Mouse (Mus musculus) heart, embryonic 10.5 days (tissue): ENCODE data around the gene Klf5. TPM values are rescaled to one million over a fixed set of nuclear protein-coding genes. Genes with fewer than 3 reads are reported as not detected.

Source experiments
- DNase-seq: peaks from one replicate; pipeline ENCODE4 v3.0.0-alpha.2; 2017; ENCODE audit warnings: low spot score
- H3K27ac ChIP-seq: fragments of 300-500 bp; sonication (generic); 2 replicates; pipeline ENCODE4 v1.5.1; 2016; ENCODE audit warnings: mild to moderate bottlenecking
- H3K27me3 ChIP-seq: fragments of 300-500 bp; sonication (generic); 2 replicates; pipeline ENCODE4 v1.6.1; 2016; ENCODE audit warnings: mild to moderate bottlenecking; ENCODE audit not compliant: poor library complexity, insufficient read depth, severe bottlenecking
- H3K36me3 ChIP-seq: fragments of 300-500 bp; sonication (generic); 2 replicates; pipeline ENCODE4 v1.6.1; 2016; ENCODE audit warnings: mild to moderate bottlenecking, moderate library complexity
- H3K4me1 ChIP-seq: fragments of 300-500 bp; sonication (generic); 2 replicates; pipeline ENCODE4 v1.6.1; 2016; ENCODE audit warnings: mild to moderate bottlenecking
- H3K4me3 ChIP-seq: fragments of 300-500 bp; sonication (generic); 2 replicates; pipeline ENCODE4 v1.5.1; 2016; ENCODE audit warnings: mild to moderate bottlenecking, moderate library complexity
- H3K9me3 ChIP-seq: fragments of 300-500 bp; sonication (generic); 2 replicates; pipeline ENCODE4 v1.6.1; 2016; ENCODE audit warnings: mild to moderate bottlenecking, moderate library complexity
- WGBS: fragments of 180-500 bp; shearing (Covaris S2); methylation state at CpG from one replicate; pipeline ENCODE4 v1.1.7; 2016; 5-methylcytosine and 5-hydroxymethylcytosine counted together
- polyA plus RNA-seq: library from polyadenylated mRNA; unstranded; fragments of >200 nt; fragmentation: Nextera tagmentation; extraction: Ambion mirVana; gene quantifications from 2 replicates; pipeline ENCODE4 v1.2.1, GENCODE M21; 2016

Gene Klf5
- polyA plus RNA-seq, 1 experiment from 2014 or later = 2.6 TPM

DNA sequence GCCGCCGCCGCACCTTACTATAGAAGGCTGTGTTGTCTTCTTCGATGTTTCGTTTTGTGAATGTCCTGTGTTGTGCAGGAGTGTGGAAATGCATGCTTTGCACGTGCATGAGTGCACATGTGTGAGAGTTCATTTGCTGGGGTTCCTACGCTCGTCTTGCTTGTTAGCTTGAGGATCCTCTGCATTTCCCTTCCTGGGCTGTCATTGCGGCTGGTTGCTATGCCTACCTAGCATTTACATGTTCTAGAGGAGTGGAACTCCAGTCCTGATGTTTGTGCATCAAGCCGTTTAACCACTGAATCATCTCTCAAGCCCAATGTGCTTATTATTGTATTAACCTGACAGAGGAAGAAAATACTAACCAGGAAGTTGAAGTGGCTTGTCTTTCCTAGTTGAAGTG is 24.9 kb downstream of the Klf5 start:
- H3K27me3 ChIP-seq = no peaks in the 10 kb centered on the region
- 91% methylated on average over 10 of the region's 10 CpGs for whole genome bisulfite sequencing
- no peaks in the 10 kb centered on the region for H3K36me3 ChIP-seq
- H3K4me3 ChIP-seq = no peak overlapping the region
- 0 out of 2 replicates have a peak, but pooled peaks cover 2% of the 10 kb centered on the region for H3K4me1 ChIP-seq
- H3K9me3 ChIP-seq = no peaks in the 10 kb centered on the region
- DNase-seq = no peak
- no peak overlapping the region for H3K27ac ChIP-seq

DNA sequence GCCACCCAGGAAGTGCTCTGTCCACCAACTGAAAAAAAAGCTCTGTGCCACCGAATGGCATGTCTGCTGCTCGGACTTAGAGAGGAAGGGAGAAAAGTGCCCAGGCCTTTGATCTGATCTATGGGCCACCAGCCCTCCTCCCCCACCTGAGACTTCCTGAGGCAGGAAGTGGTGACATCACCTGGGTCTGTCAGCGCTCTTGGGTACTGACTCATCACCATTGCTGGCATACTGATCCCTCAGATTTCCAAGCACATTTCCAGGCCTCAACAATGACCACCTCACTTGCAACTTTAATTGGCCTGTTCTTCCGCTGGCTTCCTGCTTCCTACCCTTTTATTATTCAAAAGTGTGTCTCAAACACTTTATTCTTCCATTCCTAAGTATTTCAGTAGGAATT is 26.0 kb downstream of the Klf5 start:
- 60% methylated on average over 4 of the region's 4 CpGs for WGBS
- DNase-seq = no peak
- H3K4me3 ChIP-seq = no peak overlapping the region

DNA sequence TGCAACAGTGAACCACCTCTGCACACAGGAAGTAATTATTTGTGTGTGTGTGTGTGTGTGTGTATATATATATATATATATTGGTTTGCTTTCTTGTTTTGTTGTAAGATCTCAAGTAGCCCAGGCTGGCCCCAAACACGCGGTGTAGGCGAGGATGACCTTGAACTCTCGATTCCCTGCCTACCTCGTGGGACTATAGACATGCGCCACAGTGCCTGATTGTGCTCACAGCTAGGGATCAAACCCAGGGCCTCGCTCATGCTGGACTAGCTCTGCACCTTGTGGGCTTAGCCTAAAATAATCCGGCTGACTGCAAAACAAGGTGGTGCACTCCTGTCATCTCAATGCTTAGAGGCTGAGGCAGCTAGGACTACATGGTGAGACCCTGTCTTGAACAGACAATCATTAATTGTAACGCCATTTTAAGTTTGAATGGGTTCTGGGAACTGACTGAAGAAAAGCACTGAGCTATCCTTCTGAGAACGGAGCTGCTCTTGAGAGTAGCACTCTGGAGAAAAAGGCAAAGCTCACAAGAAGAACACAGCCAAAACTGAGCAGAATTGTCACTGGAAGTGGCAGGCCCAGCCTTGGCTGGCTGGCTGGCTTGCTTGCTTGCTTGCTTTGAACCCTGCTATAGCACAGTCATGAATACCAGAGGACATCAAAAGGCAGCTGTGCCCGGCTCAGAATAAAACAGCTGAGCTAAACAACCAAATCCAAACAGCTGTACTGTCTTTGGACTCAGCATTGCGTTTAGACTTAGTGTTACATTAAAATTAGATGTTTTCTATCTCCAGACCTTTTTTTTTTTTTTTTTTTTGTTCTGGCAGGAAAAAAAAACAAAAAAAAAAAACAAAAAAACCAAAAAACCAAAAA is 27.3 kb downstream of the Klf5 start:
- DNase-seq = no peak
- 86% methylated on average over 12 of the region's 12 CpGs for WGBS

More for the DNA sequence above, 26.0 kb downstream of the Klf5 start:
- no peaks in the 10 kb centered on the region for H3K9me3 ChIP-seq
- no peak overlapping the region for H3K27ac ChIP-seq
- H3K27me3 ChIP-seq = no peaks in the 10 kb centered on the region
- no peaks in the 10 kb centered on the region for H3K36me3 ChIP-seq
- H3K4me1 ChIP-seq = 0 out of 2 replicates have a peak, but pooled peaks cover 2% of the 10 kb centered on the region

DNA sequence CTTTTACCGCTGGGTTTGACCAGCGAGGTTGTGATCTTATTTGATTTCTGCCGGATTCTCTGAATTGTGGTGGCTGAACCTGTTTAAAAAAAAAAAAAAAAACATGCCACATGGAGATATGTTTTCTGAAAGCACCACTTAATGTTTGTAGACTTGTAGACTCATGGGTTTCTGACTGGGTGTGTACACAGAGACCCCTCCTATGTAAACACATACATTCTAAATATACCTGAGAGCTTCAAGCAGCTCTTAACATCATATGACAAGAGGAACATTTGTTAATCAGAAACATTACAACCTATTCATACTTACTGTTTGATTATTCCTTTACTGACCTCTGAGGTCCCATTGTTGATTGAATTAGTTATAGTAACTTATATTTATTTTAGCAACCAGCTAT is 38.1 kb downstream of the Klf5 start:
- Histone ChIP-seq H3K4me1 (0 out of 2 replicates have a peak, but pooled peaks cover 4% of the 10 kb centered on the region), H3K4me3 (no peak overlapping the region), H3K27me3 (no peaks in the 10 kb centered on the region), H3K27ac (no peak overlapping the region), H3K36me3 (no peaks in the 10 kb centered on the region), H3K9me3 (no peaks in the 10 kb centered on the region)
- DNase-seq = no peak
- WGBS = 79% methylated on average over 3 of the region's 3 CpGs

More for the DNA sequence above, 27.3 kb downstream of the Klf5 start:
- Histone ChIP-seq H3K27ac (no peak overlapping the region), H3K9me3 (no peaks in the 10 kb centered on the region), H3K4me1 (0 out of 2 replicates have a peak, but pooled peaks cover 2% of the 10 kb centered on the region), H3K4me3 (no peak overlapping the region), H3K27me3 (no peaks in the 10 kb centered on the region), H3K36me3 (no peaks in the 10 kb centered on the region)

DNA sequence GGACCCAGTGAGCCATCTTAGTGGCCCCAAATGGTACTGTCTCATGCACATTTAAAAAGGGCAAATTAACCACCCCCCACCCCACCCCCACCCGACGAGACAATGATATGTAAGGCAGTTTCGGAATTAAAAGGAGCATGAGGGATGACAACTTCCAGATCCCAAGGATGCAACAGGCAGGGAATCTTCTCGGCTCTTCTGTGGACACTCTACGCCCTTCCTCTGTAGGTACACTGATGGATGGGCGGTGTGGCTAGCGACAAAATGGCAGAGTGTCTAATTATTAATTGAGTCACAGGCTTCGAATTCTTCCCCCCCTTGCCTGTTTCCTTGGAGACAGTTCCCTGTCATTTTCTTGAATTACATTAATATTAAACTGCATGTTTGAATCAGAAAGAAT is 40.5 kb downstream of the Klf5 start:
- Histone ChIP-seq H3K9me3 (no peaks in the 10 kb centered on the region), H3K27me3 (no peaks in the 10 kb centered on the region), H3K27ac (no peak overlapping the region), H3K4me1 (0 out of 2 replicates have a peak, but pooled peaks cover 4% of the 10 kb centered on the region), H3K4me3 (no peak overlapping the region), H3K36me3 (no peaks in the 10 kb centered on the region)
- no peak for DNase-seq
- 64% methylated on average over 8 of the region's 8 CpGs for WGBS

DNA sequence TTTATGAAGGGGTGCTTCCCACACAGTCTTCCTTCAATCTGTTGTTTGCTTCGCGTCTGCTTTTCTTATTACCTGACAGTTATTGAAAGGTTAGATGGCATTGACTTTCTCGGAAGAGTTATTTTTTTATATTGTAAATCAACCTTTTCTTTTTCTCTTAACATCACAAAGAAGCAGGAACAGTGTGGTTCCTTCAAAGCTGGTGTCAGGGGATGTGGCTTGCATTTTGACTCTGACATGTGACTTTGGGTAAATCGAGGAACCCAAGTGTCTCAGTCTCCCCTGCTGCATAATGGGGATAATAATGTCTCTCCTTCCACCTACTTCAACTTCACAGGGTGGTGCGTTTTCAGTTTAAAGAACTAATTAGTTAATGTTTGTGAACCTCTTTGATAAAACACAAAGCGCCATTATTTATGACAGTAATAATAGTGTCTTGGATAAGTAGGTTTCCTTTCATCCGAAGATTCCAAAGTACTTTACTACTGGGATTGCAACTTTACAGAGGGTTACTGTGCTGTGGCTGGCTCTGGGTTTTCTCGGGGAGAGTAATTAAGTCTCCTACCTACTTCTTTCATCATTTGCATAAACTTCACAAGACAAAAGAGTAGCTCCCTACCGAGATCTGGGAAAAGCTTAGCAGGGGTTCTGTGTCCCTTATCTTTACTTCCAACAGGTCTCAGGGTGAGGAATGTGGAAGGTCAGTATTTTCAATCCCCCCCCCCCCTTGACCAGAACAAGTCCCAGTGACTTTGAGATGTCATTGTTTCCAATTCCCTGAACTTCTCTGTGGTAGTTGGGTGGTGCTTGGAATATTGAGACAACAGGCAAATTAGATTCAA is 41.4 kb downstream of the Klf5 start:
- H3K27ac ChIP-seq = no peak overlapping the region
- WGBS = 16% methylated on average over 9 of the region's 9 CpGs
- H3K4me3 ChIP-seq = no peak overlapping the region
- no peaks in the 10 kb centered on the region for H3K27me3 ChIP-seq
- H3K4me1 ChIP-seq = 0 out of 2 replicates have a peak, but pooled peaks cover 4% of the 10 kb centered on the region
- no peaks in the 10 kb centered on the region for H3K36me3 ChIP-seq
- no peaks in the 10 kb centered on the region for H3K9me3 ChIP-seq
- DNase-seq = no peak

DNA sequence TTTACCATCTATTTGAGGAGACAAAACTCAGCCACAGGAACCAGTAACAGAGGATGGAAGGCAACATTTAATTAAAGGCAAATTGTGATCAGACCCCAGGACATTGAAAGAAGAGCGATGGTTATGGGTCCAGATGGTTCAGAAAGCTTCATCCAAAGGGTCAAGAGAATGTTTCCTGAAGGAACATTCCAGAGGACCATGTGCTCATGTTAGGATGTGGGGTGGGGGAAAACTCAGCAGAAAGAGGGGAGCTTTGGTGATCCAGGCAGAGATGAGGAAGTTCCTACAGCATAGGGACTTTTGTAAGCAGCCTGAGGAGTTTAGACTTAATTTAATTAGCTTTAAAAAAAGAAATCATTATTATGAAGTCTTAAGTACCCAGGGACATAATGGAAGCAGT is 42.2 kb downstream of the Klf5 start:
- 90% methylated on average over 1 of the region's 1 CpGs for WGBS
- Histone ChIP-seq H3K4me1 (0 out of 2 replicates have a peak, but pooled peaks cover 4% of the 10 kb centered on the region), H3K27me3 (no peaks in the 10 kb centered on the region), H3K9me3 (no peaks in the 10 kb centered on the region), H3K36me3 (no peaks in the 10 kb centered on the region), H3K27ac (no peak overlapping the region), H3K4me3 (no peak overlapping the region)
- DNase-seq = no peak

DNA sequence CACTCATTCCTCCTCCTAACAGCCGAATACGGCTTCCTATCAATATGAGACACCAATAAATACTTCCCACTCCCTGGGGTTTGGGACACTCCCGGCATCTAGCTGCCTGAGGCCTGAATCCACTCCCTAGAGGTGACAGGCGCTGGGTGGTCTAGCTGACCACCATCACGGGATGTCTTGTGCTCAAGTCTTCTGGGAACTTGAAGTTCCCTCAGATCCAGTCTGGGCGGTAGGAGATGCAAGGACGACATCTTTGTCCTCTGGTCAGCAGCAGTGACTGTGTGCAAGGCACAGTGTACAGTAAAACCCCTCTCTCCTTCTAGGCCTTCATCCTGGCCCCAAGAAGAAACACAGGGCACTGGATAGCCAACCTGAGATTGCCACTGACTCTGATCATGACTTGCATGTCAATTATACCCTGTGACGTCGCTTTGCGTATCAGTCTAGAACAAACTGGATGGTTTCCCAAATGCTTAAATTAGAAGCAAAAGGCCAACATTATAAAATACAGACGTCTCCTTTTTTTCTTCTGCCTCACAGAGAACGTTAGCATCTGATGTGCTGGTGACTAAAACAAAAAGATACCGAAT is 49.8 kb downstream of the Klf5 start:
- no peaks in the 10 kb centered on the region for H3K9me3 ChIP-seq
- H3K36me3 ChIP-seq = no peaks in the 10 kb centered on the region
- no peaks in the 10 kb centered on the region for H3K27me3 ChIP-seq
- no peak for DNase-seq
- WGBS = 74% methylated on average over 13 of the region's 13 CpGs
- H3K27ac ChIP-seq = no peak overlapping the region
- no peak overlapping the region for H3K4me3 ChIP-seq
- H3K4me1 ChIP-seq = no peaks in the 10 kb centered on the region

DNA sequence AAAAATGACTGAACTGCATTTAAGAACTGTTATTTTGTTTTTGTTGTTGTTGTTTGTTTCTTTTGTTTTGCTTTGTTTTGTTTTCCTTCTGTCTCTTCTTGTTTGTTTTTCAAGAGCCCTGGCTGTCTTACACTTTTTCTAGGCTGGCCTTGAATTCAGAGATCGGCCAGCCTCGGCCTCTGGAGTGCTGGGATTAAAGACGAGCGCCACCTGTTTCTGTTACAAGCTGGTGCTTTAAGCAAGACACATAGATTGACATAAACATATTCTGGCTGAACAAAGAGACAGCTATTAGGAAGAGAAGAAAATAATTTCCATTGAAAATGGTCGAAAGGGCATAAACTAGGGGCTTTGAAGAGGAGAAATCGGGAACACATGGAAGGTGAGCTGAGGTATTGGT is 51.1 kb downstream of the Klf5 start:
- WGBS = 77% methylated on average over 6 of the region's 6 CpGs
- Histone ChIP-seq H3K4me1 (no peaks in the 10 kb centered on the region), H3K9me3 (no peaks in the 10 kb centered on the region), H3K27ac (no peak overlapping the region), H3K36me3 (no peaks in the 10 kb centered on the region), H3K27me3 (no peaks in the 10 kb centered on the region), H3K4me3 (no peak overlapping the region)
- DNase-seq = no peak

DNA sequence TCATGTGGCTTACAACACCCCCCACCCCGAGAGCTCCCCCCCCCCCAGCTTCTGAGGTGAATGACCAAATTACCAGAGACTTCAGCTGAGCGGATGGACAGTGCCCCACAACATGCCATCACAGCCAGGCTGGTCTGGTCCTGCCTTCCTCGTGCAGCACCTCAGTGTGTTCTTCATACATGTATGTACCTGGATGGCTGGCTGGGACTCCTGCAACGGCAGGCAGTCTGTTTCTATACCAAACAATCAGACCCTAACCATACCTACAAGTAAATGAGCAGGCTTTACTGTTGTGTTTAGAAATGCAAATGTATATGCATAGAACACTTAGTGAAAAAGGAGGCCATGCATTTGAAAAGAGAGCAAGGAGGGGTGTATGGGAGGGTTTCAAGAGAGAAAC is 54.5 kb downstream of the Klf5 start:
- no peak overlapping the region for H3K4me3 ChIP-seq
- H3K27ac ChIP-seq = no peak overlapping the region
- H3K27me3 ChIP-seq = no peaks in the 10 kb centered on the region
- DNase-seq = no peak
- H3K9me3 ChIP-seq = no peaks in the 10 kb centered on the region
- 59% methylated on average over 4 of the region's 4 CpGs for WGBS
- H3K36me3 ChIP-seq = no peaks in the 10 kb centered on the region
- H3K4me1 ChIP-seq = no peaks in the 10 kb centered on the region

DNA sequence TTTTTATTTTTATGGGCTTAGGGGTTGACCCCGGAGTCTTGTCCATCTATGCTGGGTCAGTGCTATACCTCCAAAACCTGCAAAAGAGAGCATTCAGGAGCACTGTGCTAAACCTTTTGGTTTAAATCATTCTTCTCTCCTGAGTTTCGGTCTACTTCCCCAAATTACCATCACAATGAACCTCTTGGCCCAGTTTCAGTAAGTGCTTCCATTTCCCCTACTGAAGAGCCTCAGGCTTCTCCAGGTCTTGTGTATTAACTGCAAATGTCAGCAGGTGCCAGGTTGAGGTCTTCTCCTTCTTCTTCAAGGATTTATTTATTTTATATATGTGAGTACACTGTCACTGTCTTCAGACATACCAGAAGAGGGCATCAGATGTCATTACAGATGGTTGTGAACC is 55.6 kb downstream of the Klf5 start:
- H3K9me3 ChIP-seq = no peaks in the 10 kb centered on the region
- no peak overlapping the region for H3K4me3 ChIP-seq
- no peak for DNase-seq
- H3K36me3 ChIP-seq = no peaks in the 10 kb centered on the region
- no peaks in the 10 kb centered on the region for H3K27me3 ChIP-seq
- no peak overlapping the region for H3K27ac ChIP-seq
- H3K4me1 ChIP-seq = no peaks in the 10 kb centered on the region
- WGBS = 83% methylated on average over 2 of the region's 2 CpGs

DNA sequence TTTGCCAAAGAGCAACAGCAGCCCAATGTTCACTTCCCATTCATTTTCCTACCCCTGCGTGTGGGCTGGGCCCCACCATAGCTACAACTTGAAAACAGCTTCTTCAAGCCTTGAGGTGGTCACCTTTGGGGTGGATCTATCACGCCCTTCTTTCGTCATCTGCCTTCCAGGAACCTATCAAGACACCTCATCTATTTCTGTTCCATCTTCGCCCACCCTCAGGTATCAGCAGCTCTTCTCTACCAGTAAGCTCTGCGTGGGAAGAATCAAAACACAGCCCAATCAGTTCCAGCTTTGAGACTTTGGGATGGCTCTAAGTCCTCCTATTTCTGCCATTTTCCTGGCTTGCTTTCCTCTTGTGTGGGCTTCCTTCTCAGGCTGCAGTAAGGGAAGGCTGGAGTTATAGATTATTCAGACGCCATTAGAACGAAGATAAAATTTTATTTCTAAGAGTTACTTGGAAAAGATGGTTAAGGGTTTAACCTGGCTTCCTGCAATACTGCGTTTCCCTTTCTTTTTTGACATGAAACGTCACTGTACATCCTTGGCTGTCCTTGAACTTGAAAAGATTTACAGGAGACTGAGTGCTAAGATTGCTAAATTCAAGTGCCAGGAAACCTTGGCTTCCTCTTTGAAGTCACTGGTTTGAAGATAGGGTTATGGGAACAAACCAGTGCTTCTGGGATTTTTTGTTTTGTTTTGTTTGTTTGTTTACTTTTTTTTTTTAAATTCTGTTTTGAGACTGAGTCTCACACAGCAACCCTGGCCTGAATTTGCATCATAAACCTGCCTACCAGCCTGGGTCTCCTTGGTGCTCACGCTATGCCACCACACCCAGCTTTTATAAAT is 56.5 kb downstream of the Klf5 start:
- Histone ChIP-seq H3K27ac (no peak overlapping the region), H3K4me3 (no peak overlapping the region), H3K4me1 (no peaks in the 10 kb centered on the region), H3K9me3 (no peaks in the 10 kb centered on the region), H3K36me3 (no peaks in the 10 kb centered on the region), H3K27me3 (no peaks in the 10 kb centered on the region)
- no peak for DNase-seq
- WGBS = 82% methylated on average over 10 of the region's 10 CpGs
